Mouse (Mus musculus) skeletal muscle tissue, adult 2 months (tissue): ENCODE data around the gene Hnf4a.

Experiments used
- DNase-seq: peaks from one replicate; pipeline ENCODE4 v3.0.0-alpha.2; 2012; ENCODE audit warnings: low read depth, low spot score

The Hnf4a gene

DNA sequence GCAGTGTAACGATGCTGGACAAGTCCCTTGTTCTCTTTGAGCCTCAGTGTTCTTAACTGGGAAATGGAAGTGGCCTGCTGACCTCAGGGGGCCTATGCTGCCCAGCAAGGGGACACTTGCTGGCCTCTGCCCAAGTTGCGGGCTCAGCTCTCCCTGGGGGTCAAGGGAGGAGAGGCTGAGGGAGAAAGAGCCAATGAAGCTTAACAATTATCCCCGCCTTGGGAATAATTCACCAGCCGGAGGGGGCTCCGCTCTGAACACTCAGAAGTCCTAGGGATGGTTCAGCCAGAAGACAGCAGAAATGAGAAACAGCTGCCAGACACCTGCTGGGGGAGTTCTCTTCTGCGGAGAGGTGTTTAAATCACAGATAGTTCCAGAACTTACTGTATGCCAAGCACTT is 43.2 kb downstream of the Hnf4a start:
- no peak for DNase-seq

- DNase-seq: no peak
Measured at GRCm38 (mm10) chr2:163552518-163552929, 45.9 kb downstream of the Hnf4a start.

GRCm38 (mm10) chr2:163554425-163554982 is 47.9 kb downstream of the Hnf4a start:
- no peak for DNase-seq

DNA sequence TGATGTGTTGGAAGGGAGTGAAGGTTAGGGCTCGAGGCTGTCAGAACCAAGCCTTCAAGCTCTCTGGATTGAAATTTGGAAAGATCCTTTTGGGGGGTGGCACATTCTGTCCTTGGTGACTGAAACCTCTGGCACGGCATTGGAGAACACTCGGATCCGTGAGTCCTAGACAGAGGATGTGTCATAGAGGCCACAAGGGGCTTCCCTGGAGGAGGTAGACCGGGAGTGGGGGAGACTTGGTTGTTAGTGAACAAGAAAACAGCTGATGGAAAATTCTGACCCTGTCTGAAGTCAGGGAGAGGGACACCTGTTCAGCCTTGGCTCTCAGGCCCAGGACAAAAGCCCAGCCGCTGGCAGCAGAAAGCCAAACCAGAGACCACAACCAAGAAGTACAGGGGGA is 48.4 kb downstream of the Hnf4a start:
- no peak for DNase-seq

DNA sequence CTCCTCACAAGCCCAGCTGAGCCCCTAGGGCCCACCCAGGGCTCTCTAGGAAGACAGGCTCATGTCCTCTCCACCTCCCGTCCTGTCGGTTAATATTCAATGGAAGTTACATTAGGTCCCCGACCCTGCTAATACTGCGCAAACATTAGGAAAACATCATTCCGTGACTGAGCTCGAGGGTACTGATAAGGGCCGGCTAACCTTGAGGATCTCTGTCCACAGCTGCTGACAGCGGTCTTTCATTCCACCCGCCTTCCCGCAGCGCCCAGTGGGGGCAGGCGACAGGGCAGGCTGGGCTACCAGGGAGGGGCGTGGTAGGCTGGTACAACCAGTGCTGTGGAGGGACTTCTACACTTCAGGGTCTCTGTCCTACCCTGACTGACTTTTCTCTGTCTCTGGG is 48.8 kb downstream of the Hnf4a start:
- DNase-seq: no peak

GRCm38 (mm10) chr2:163558548-163558947 is 51.9 kb downstream of the Hnf4a start:
- no peak for DNase-seq

GRCm38 (mm10) chr2:163559236-163559635 is 52.6 kb downstream of the Hnf4a start:
- DNase-seq: no peak

DNA sequence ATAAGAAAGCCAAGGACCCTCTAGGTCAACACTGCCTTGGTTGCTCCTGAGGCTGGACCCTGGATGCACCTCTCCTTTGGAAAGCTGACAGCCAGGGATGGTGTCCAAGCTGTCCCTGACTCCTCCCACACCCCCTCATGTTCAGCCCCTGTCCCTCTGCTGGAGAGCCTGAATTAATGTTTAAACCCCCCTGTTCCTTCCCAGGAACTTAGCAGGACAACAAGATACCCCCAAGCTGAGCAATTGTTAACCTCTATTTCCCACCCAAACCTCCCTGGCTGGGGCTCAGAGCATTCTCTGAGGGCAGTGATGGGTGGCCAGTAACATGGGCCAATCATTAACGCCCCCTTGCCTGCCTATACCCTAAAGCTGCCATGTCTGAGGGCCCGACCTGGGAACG is 53.6 kb downstream of the Hnf4a start:
- no peak for DNase-seq

- no peak for DNase-seq
Measured at GRCm38 (mm10) chr2:163561258-163561948, 54.8 kb downstream of the Hnf4a start.

GRCm38 (mm10) chr2:163564646-163565045 is 58.0 kb downstream of the Hnf4a start:
- no peak for DNase-seq

DNA sequence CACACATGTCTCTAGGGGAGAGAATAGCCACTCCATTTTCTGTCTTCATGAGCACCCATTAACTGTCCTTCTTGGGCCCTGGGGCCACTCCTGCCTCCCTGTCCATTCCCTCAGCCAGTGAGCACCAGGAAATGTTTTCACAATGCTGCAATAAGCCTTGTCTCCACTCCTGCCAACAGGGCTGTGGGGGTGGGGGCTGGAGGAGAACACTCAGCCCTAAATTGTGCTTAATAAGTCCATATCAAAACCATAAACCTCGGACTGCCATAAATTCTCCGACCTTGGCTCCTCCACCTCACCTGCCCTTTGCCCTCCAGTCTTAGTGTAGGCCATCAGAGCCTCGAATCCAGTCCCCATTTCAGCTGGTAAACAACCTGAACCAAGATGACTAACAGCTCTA is 67.7 kb downstream of the Hnf4a start:
- no peak for DNase-seq

DNA sequence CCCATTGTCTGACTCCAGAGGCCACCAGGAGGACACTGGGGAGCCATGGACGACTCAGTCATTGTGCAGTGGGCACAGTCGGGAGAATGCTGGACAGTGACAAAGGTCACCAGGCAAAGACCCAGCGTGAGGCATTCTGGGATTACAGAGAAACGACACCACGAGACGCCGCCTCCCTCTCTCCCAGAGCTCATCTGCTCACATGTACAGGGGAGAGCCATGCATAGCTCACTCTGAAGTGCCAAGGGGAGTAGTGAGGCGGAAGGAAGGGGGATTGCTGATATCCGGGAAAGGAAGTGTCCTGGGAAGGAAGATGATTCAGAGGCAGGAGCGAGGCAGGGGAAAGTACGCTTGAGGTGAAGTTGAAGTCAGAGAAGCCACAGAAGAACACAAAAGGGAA is 68.6 kb downstream of the Hnf4a start:
- DNase-seq: no peak

DNA sequence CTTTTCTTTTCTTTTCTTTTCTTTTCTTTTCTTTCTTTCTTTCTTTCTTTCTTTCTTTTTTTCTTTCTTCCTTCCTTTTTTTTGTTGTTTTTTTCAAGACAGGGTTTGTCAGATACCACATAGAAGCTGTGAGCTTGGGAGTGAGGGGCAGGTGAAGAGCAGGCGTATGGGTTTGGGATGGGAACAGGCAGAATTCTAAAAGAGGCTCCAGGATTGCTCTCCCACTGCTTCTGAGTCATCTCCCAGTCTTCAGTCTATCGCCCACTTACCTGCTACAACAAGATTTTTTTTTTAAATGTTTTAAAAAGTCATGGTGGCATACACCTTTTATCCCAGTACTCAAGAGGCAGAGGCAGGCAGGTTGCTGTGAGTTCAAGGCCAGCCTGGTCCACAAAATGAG is 71.4 kb downstream of the Hnf4a start:
- DNase-seq: no peak

GRCm38 (mm10) chr2:163580069-163580945 is 73.7 kb downstream of the Hnf4a start:
- DNase-seq: no peak

DNA sequence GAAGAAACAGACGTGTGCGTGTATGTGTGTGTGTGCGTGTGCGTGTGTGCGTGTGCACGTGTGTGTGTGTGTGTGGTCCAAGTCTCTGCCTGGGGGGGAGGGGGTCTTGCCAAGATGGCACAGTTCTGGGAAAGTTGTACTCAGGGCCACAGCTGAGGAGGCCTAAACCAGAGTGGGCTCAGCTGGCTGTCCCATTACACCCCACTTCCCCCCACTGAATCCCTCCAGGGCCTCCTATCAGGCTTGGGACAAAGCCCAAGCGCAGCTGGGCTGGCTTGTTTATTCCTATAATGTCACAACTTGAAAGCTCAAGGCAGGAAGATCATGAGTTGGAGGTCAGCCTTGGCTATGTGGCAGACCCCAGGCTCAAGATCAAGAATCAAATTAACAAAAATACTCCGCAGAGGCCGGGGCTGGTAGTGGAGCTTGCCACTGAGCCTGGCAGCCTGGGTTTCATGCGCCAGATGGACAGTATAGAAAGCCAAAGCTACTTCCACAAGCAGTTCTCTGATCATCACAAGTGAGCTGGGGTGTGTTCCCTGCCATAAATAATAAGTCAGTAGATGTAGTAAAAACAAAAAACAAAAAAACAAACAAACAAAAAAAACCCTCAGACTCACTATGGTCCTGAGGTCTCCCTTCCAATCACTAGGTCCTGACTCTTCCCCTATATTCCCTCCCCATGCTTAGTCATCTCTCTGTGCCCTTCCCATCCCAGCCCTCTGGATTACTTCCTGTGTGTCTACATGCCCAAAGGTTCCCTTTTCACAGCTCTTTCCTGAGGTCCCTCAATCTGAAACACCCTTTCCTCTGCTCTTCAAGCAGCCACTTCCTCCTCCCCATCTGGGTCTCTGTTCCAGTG is 76.8 kb downstream of the Hnf4a start:
- DNase-seq: no peak

GRCm38 (mm10) chr2:163584088-163584426 is 77.4 kb downstream of the Hnf4a start:
- DNase-seq: no peak

DNA sequence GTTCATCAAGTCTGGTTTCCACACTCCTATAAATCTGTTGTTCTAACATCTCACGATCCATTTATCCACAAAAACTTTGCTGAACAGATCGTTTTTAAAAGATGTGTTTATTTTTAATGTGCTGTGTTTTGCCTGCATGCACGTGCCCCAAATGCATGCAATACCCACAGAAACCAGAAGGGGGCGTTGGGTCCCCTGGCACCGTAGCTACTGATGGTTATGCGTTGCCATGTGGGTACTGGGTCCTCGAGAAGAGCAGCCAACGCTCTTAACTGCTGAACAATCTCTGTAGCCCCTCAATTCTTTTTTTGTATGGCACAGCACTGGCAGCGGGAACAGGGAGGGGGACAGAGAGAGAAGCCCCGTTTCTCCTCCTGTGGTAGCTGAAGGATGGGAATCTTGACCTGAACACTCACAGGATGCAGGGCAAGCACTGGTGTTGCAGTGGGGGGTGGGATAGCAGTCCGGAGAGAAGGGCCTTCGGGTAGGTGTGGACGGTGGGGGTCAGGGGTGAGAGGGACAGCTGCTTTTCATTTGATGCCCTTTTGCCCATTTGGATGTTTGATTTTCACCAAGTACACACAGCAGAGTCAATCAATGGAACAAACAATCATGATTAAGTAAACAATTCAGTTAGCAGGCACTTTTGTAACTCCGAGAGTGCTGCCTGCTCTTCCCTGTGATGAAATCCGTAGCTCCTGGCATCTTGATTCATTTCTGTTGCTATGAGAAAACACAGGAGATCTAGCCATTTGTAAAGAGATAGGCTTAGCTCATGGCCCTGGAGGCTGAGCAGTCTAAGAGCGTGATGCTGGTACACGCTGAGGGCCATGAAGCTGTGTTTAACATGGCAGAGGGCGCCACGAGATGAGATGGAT is 80.0 kb downstream of the Hnf4a start:
- no peak for DNase-seq

DNA sequence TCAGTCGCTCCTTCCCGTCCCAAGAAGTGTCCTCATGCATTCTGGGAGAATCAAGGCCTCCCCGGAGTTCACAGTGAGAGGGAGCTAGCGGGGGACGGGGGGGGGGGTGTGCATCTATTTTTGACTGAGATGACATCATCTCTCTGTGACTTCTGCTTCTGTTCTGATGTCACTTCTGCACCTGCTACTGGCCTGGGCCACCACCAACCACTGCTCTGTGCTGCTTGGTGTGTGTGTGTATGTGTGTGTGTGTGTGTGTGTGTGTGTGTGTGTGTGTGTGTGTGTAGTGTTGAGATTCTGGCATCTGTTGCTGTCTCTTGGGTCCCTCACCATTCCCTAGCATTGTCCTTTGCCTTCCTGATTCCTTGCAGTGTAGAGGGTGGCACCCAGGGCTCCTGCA is 80.9 kb downstream of the Hnf4a start:
- DNase-seq: no peak

GRCm38 (mm10) chr2:163590211-163590610 is 83.6 kb downstream of the Hnf4a start:
- DNase-seq: no peak

DNA sequence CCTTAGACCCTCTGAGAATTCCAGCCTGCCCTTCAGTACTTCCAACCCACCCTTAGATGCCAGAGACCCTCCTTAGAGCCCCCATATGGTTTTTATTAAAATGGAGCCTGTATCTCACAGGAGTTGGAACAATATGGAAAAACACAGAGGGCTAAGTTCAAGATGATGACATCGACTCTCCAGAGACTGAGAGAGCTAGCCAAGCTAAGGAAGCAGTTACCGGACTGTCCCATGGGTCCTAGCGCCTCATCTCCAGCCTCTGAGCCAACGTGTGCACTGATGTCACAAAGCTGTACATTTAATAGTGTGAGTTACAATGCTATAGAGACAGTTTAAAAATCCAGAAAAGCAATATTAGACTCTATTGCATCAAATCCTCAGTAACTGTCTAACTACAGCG is 84.4 kb downstream of the Hnf4a start:
- no peak for DNase-seq

GRCm38 (mm10) chr2:163592084-163592483 is 85.5 kb downstream of the Hnf4a start:
- no peak for DNase-seq
